30 mouse cellular contexts compared by ENCODE assay signal in genomic region chr15:83479818-83480217, GRCm38 (mm10). TPM values are rescaled to one million over a fixed set of nuclear protein-coding genes. Genes with fewer than 3 reads are reported as not detected.
"Had no signal": no experiment of that assay in that cellular context is flagged by ENCODE, and none has a peak within 500 bp of the region (broad histone marks: within the 10 kb centered on the region; RNA-seq: fewer than 3 reads in every experiment).

No protein-coding gene starts in this region.

- H3K9me3 ChIP-seq: limb, embryonic 10.5 days; limb, embryonic 12.5 days; limb, embryonic 13.5 days; limb, embryonic 15.5 days; liver, embryonic 12.5 days; liver, embryonic 13.5 days; liver, embryonic 15.5 days; lung, embryonic 15.5 days; megakaryocyte, embryonic 14.5 days; midbrain, embryonic 10.5 days; midbrain, embryonic 12.5 days; midbrain, embryonic 13.5 days; midbrain, embryonic 15.5 days; neural tube, embryonic 12.5 days had no signal

- H3K27ac ChIP-seq: limb, embryonic 10.5 days; limb, embryonic 12.5 days; limb, embryonic 13.5 days; limb, embryonic 15.5 days; liver, embryonic 12.5 days; liver, embryonic 13.5 days; liver, embryonic 14.5 days; liver, embryonic 15.5 days; lung, embryonic 15.5 days; macrophage; midbrain, embryonic 10.5 days; midbrain, embryonic 12.5 days; midbrain, embryonic 13.5 days; midbrain, embryonic 15.5 days; neural tube, embryonic 12.5 days had no signal

- H3K4me3 ChIP-seq: limb, embryonic 10.5 days; limb, embryonic 12.5 days; limb, embryonic 13.5 days; limb, embryonic 15.5 days; liver, embryonic 12.5 days; liver, embryonic 13.5 days; liver, embryonic 15.5 days; lung, embryonic 15.5 days; megakaryocyte, embryonic 14.5 days; midbrain, embryonic 10.5 days; midbrain, embryonic 12.5 days; midbrain, embryonic 13.5 days; midbrain, embryonic 15.5 days; myocyte; neural tube, embryonic 12.5 days had no signal

- H3K4me1 ChIP-seq: midbrain, embryonic 12.5 days; midbrain, embryonic 13.5 days; midbrain, embryonic 15.5 days; neural tube, embryonic 12.5 days had no signal

- H3K4me2 ChIP-seq: limb, embryonic 12.5 days; limb, embryonic 13.5 days; limb, embryonic 15.5 days; liver, embryonic 11.5 days; liver, embryonic 12.5 days; liver, embryonic 13.5 days; liver, embryonic 15.5 days; lung, embryonic 14.5 days; lung, embryonic 15.5 days; midbrain, embryonic 11.5 days; midbrain, embryonic 12.5 days; midbrain, embryonic 13.5 days; midbrain, embryonic 15.5 days; neural tube, embryonic 12.5 days had no signal

- H3K36me3 ChIP-seq: limb, embryonic 10.5 days; limb, embryonic 15.5 days; liver, embryonic 12.5 days; liver, embryonic 13.5 days; liver, embryonic 15.5 days; lung, embryonic 15.5 days had no signal

- ATAC-seq: liver, embryonic 12.5 days; liver, postnatal 0 days; midbrain, embryonic 13.5 days; midbrain, embryonic 15.5 days; midbrain, embryonic 16.5 days had no signal

- H3K27me3 ChIP-seq: limb, embryonic 12.5 days; limb, embryonic 13.5 days; limb, embryonic 15.5 days; lung, embryonic 15.5 days; midbrain, embryonic 12.5 days; midbrain, embryonic 13.5 days; midbrain, embryonic 15.5 days; neural tube, embryonic 12.5 days had no signal

- H3K9ac ChIP-seq: limb, embryonic 12.5 days; limb, embryonic 13.5 days; limb, embryonic 15.5 days; liver, embryonic 12.5 days; liver, embryonic 13.5 days; liver, embryonic 14.5 days; liver, embryonic 15.5 days; liver, postnatal 0 days; lung, embryonic 14.5 days; lung, embryonic 15.5 days; midbrain, embryonic 12.5 days; midbrain, embryonic 13.5 days; midbrain, embryonic 15.5 days; neural tube, embryonic 12.5 days had no signal

- DNase-seq: left cerebral cortex, postnatal 4 days; liver; liver, embryonic 13.5 days; liver, postnatal 0 days; lung, adult 18-20 months; lung, adult 2 months; lung, embryonic 14.5 days; lung, postnatal 14 days; lung, postnatal 36 days; lung, postnatal 4 days; midbrain, embryonic 14.5 days had no signal

RNA-seq across cellular contexts. Expression of gene Bik, which starts 46.8 kb away (rescaled TPM):
- polyA plus RNA-seq: macrophage had no signal
